Mouse (Mus musculus) forebrain, embryonic 16.5 days (tissue): ENCODE data around the gene Thbs1. TPM values are rescaled to one million over a fixed set of nuclear protein-coding genes. Genes with fewer than 3 reads are reported as not detected.

Experiments used
- ATAC-seq: fragments of 200-750 bp; cut with Nextera tagmentation; 2 replicates; pipeline ENCODE4 v1.8.0; 2017; ENCODE audit warnings: mild to moderate bottlenecking, moderate library complexity
- H3K27ac ChIP-seq: fragments of 300-500 bp; sonication (generic); 2 replicates; pipeline ENCODE4 v1.5.1; 2014; ENCODE audit warnings: low read length, control low read depth
- H3K27me3 ChIP-seq: fragments of 300-500 bp; sonication (generic); replicated peaks from 2 replicates; pipeline ENCODE4 v1.6.1; 2014; ENCODE audit warnings: low read length; ENCODE audit not compliant: control insufficient read depth, insufficient read depth
- H3K36me3 ChIP-seq: fragments of 300-500 bp; sonication (generic); 2 replicates; pipeline ENCODE4 v1.6.1; 2014; ENCODE audit not compliant: control insufficient read depth, insufficient read depth
- H3K4me1 ChIP-seq: fragments of 300-500 bp; sonication (generic); replicated peaks from 2 replicates; pipeline ENCODE4 v1.6.1; 2014; ENCODE audit warnings: low read length; ENCODE audit not compliant: control insufficient read depth, insufficient read depth
- H3K4me2 ChIP-seq: fragments of 300-500 bp; sonication (generic); 2 replicates; pipeline ENCODE4 v1.6.1; 2014; ENCODE audit warnings: mild to moderate bottlenecking, low read length, control low read depth
- H3K4me3 ChIP-seq: fragments of 300-500 bp; sonication (generic); replicated peaks from 2 replicates; pipeline ENCODE4 v1.5.1; 2014; ENCODE audit warnings: mild to moderate bottlenecking, low read length, control low read depth
- H3K9ac ChIP-seq: fragments of 300-500 bp; sonication (generic); replicated peaks from 2 replicates; pipeline ENCODE4 v1.6.1; 2014; ENCODE audit warnings: low read depth, low read length, control low read depth
- H3K9me3 ChIP-seq: fragments of 300-500 bp; sonication (generic); 2 replicates; pipeline ENCODE4 v1.6.1; 2016; ENCODE audit warnings: low read length; ENCODE audit not compliant: control insufficient read depth
- WGBS: fragments of 180-500 bp; shearing (Covaris S2); extraction: QIAGEN DNeasy Blood & Tissue Kit; methylation state at CpG from one replicate; pipeline ENCODE4 v1.1.7; 2014; 5-methylcytosine and 5-hydroxymethylcytosine counted together
- polyA plus RNA-seq: library from polyadenylated mRNA; unstranded; fragments of >200 nt; fragmentation: Nextera tagmentation; extraction: Ambion mirVana; gene quantifications from 2 replicates; pipeline ENCODE4 v1.2.1, GENCODE M21; 2015

Gene Thbs1
- polyA plus RNA-seq, 1 experiment from 2014 or later: 11.5 TPM

- 17% methylated on average over 5 of the region's 5 CpGs for WGBS
- Histone ChIP-seq H3K4me2 (peak overlapping the region; percentile 83), H3K27ac (no peak overlapping the region), H3K9me3 (no peaks in the 10 kb centered on the region), H3K36me3 (no peaks in the 10 kb centered on the region), H3K9ac (no peak overlapping the region), H3K4me1 (peaks cover 24% of the 10 kb centered on the region), H3K27me3 (0 out of 2 replicates have a peak, but pooled peaks cover 5% of the 10 kb centered on the region), H3K4me3 (peak overlapping the region; percentile 55)
- ATAC-seq: no peak
Measured at GRCm38 (mm10) chr2:118112438-118112837, 762 bp downstream of the Thbs1 start.

- Histone ChIP-seq H3K36me3 (no peaks in the 10 kb centered on the region), H3K9me3 (no peaks in the 10 kb centered on the region), H3K4me2 (peak overlapping the region; percentile 83), H3K4me3 (peak overlapping the region; percentile 55), H3K4me1 (peaks cover 24% of the 10 kb centered on the region), H3K27me3 (0 out of 2 replicates have a peak, but pooled peaks cover 5% of the 10 kb centered on the region), H3K9ac (no peak overlapping the region), H3K27ac (no peak overlapping the region)
- ATAC-seq: no peak
- 55% methylated on average over 21 of the region's 21 CpGs for WGBS
Measured at GRCm38 (mm10) chr2:118112846-118113479, 1.3 kb downstream of the Thbs1 start.

GRCm38 (mm10) chr2:118113808-118114524 lies 2.3 kb downstream of the Thbs1 start:
- Histone ChIP-seq H3K4me3 (peak overlapping the region; percentile 55), H3K4me1 (peaks cover 24% of the 10 kb centered on the region), H3K27me3 (0 out of 2 replicates have a peak, but pooled peaks cover 5% of the 10 kb centered on the region), H3K9ac (no peak overlapping the region), H3K27ac (no peak overlapping the region), H3K4me2 (peak overlapping the region; percentile 83), H3K36me3 (no peaks in the 10 kb centered on the region), H3K9me3 (no peaks in the 10 kb centered on the region)
- no peak for ATAC-seq
- 42% methylated on average over 8 of the region's 8 CpGs for WGBS

DNA sequence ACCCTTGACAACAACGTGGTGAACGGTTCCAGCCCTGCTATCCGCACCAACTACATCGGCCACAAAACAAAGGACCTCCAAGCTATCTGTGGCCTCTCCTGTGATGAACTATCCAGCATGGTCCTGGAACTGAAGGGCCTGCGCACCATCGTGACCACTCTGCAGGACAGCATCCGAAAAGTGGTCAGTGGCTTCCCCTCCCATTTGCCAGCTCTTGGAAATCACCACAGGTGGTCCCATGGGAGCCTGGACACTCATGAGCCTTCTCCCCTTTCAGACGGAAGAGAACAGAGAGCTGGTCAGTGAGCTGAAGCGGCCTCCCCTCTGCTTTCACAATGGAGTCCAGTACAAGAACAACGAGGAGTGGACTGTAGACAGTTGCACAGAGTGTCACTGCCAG lies 3.0 kb downstream of the Thbs1 start:
- Histone ChIP-seq H3K27ac (no peak overlapping the region), H3K27me3 (0 out of 2 replicates have a peak, but pooled peaks cover 5% of the 10 kb centered on the region), H3K4me1 (peaks cover 24% of the 10 kb centered on the region), H3K4me3 (peak overlapping the region; percentile 55), H3K36me3 (no peaks in the 10 kb centered on the region), H3K4me2 (peak overlapping the region; percentile 35), H3K9me3 (no peaks in the 10 kb centered on the region), H3K9ac (no peak overlapping the region)
- 64% methylated on average over 10 of the region's 10 CpGs for WGBS
- no peak for ATAC-seq

- no peak overlapping the region for H3K4me3 ChIP-seq
- 82% methylated on average over 7 of the region's 7 CpGs for WGBS
- peaks cover 20% of the 10 kb centered on the region for H3K4me1 ChIP-seq
- 0 out of 2 replicates have a peak, but pooled peaks cover 5% of the 10 kb centered on the region for H3K27me3 ChIP-seq
- H3K9ac ChIP-seq: no peak overlapping the region
- no peak for ATAC-seq
- no peaks in the 10 kb centered on the region for H3K36me3 ChIP-seq
- peak overlapping the region; percentile 20; the same call in 1 of the 2 replicates for H3K4me2 ChIP-seq
- no peaks in the 10 kb centered on the region for H3K9me3 ChIP-seq
- H3K27ac ChIP-seq: no peak overlapping the region
Measured at GRCm38 (mm10) chr2:118115647-118116046, 4.0 kb downstream of the Thbs1 start.

DNA sequence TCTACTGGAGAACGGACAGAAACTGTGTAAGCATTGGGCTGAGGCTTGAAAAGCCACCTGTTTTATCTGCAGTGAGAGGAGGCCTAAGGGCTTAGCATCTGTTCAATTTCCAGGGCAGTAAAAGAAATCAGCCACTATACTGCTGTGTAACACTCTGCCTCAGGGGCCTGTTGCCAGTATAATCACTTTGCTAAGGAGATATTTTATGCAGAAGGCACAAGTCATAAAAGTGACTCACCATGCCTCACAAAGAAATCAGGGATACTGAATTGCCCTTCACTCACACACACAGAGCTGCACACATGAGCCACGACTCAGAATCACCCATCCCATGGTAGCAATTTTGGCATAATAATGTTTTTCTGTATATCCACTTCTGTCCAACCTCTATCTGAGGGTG lies 4.5 kb downstream of the Thbs1 start:
- Histone ChIP-seq H3K4me3 (no peak overlapping the region), H3K36me3 (no peaks in the 10 kb centered on the region; the same call in 1 of the 2 replicates), H3K27me3 (0 out of 2 replicates have a peak, but pooled peaks cover 5% of the 10 kb centered on the region), H3K4me2 (no peak overlapping the region), H3K9me3 (no peaks in the 10 kb centered on the region), H3K27ac (no peak overlapping the region), H3K4me1 (peaks cover 16% of the 10 kb centered on the region), H3K9ac (no peak overlapping the region)
- no peak for ATAC-seq
- WGBS: 61% methylated on average over 2 of the region's 2 CpGs

DNA sequence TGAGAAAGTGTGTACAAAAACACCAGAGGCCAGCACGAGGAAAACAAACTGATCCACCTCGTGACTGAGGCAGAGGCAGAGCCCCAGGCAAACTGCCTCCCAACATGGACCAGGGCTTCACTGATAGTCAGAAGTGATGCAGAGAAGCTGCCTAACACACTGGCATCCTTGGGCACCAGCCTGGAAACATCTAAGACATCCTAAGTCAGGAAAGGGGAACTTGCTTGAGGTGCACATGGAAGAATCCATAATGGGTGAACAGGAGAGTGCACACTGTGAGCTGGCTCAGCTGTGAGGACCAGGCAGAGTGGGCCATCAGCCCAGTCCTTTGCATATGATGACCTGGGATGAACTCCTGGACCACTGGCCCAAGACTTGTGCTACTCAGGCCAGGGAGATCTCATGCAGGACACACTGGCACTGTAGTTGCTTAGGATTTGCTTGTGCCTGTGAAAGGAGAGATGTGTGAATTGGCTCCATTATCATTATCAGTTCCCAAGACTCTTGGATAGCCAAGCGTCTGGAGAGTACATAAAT lies 5.1 kb downstream of the Thbs1 start:
- ATAC-seq: no peak
- 79% methylated on average over 3 of the region's 3 CpGs for WGBS
- Histone ChIP-seq H3K9me3 (no peaks in the 10 kb centered on the region), H3K4me2 (no peak overlapping the region), H3K36me3 (no peaks in the 10 kb centered on the region; the same call in 1 of the 2 replicates), H3K27ac (no peak overlapping the region), H3K4me1 (peaks cover 13% of the 10 kb centered on the region), H3K27me3 (0 out of 2 replicates have a peak, but pooled peaks cover 5% of the 10 kb centered on the region), H3K4me3 (no peak overlapping the region), H3K9ac (no peak overlapping the region)

- WGBS: 72% methylated on average over 11 of the region's 11 CpGs
Measured at GRCm38 (mm10) chr2:118117401-118117800, 5.7 kb downstream of the Thbs1 start.

GRCm38 (mm10) chr2:118118045-118118444 lies 6.4 kb downstream of the Thbs1 start:
- Histone ChIP-seq H3K36me3 (no peaks in the 10 kb centered on the region; the same call in 1 of the 2 replicates), H3K4me2 (no peak overlapping the region), H3K9ac (no peak overlapping the region), H3K27me3 (0 out of 2 replicates have a peak, but pooled peaks cover 2% of the 10 kb centered on the region), H3K9me3 (no peaks in the 10 kb centered on the region), H3K27ac (no peak overlapping the region), H3K4me3 (no peak overlapping the region), H3K4me1 (peaks cover 7% of the 10 kb centered on the region)
- no peak for ATAC-seq
- WGBS: 95% methylated on average over 6 of the region's 6 CpGs

More at GRCm38 (mm10) chr2:118117401-118117800, 5.7 kb downstream of the Thbs1 start:
- no peak overlapping the region for H3K4me2 ChIP-seq
- peaks cover 10% of the 10 kb centered on the region for H3K4me1 ChIP-seq
- no peaks in the 10 kb centered on the region for H3K9me3 ChIP-seq
- no peak overlapping the region for H3K27ac ChIP-seq
- no peak overlapping the region for H3K9ac ChIP-seq
- H3K36me3 ChIP-seq: no peaks in the 10 kb centered on the region; the same call in 1 of the 2 replicates
- no peak for ATAC-seq
- no peak overlapping the region for H3K4me3 ChIP-seq
- 0 out of 2 replicates have a peak, but pooled peaks cover 5% of the 10 kb centered on the region for H3K27me3 ChIP-seq
